Mouse (Mus musculus) liver, embryonic 14.5 days (tissue): Measurements from ENCODE around the gene Vmn1r95. TPM values are rescaled to one million over a fixed set of nuclear protein-coding genes. Genes with fewer than 3 reads are reported as not detected.
"Not testable (repeated sequence)": the region's sequence is repeated elsewhere in the genome, so short reads cannot be mapped to it uniquely, and the experiment has no call there.

Experiments
- ATAC-seq: fragments of 200-750 bp; cut with Nextera tagmentation; 2 replicates; pipeline ENCODE4 v1.8.0; 2017; ENCODE audit warnings: moderate number of reproducible peaks, mild to moderate bottlenecking, moderate library complexity; ENCODE audit not compliant: insufficient read depth
- DNase-seq, 3 experiments: peaks; one replicate each; pipeline ENCODE4 v3.0.0-alpha.2; 2012 to 2013; ENCODE audit warnings: low read depth in 3 of 3, low spot score in 3 of 3
- H3K27ac ChIP-seq: fragments of 300-500 bp; sonication (generic); 2 replicates; pipeline ENCODE4 v1.5.1; 2014; ENCODE audit warnings: moderate library complexity, mild to moderate bottlenecking, control low read depth, inconsistent platforms
- H3K27me3 ChIP-seq: fragments of 300-500 bp; sonication (generic); 2 replicates; pipeline ENCODE4 v1.6.1; 2014; ENCODE audit warnings: mild to moderate bottlenecking, low read length, moderate library complexity; ENCODE audit not compliant: control insufficient read depth, insufficient read depth
- H3K36me3 ChIP-seq: fragments of 300-500 bp; sonication (generic); replicated peaks from 2 replicates; pipeline ENCODE4 v1.6.1; 2014; ENCODE audit warnings: low read depth; ENCODE audit not compliant: control insufficient read depth, insufficient read depth
- H3K4me1 ChIP-seq, 2 experiments: fragments of 200-500 bp in 1 of 2; fragments of 300-500 bp in 1 of 2; sonication (generic) in 1 of 2; replicated peaks; 2 replicates each; pipeline ENCODE4 v1.6.1; 2012 to 2014; ENCODE audit warnings: antibody characterized with exemption in 1 of 2, inconsistent platforms in 1 of 2, low read length in 1 of 2; ENCODE audit not compliant: control insufficient read depth in 2 of 2, insufficient read depth in 2 of 2
- H3K4me2 ChIP-seq: fragments of 300-500 bp; sonication (generic); 2 replicates; pipeline ENCODE4 v1.6.1; 2014; ENCODE audit warnings: low read depth, mild to moderate bottlenecking, control low read depth, moderate library complexity
- H3K4me3 ChIP-seq, 2 experiments: fragments of 200-500 bp in 1 of 2; fragments of 300-500 bp in 1 of 2; sonication (generic) in 1 of 2; 2 replicates each; pipeline ENCODE4 v1.5.1; 2012 to 2014; ENCODE audit warnings: low read depth in 2 of 2, low read length in 2 of 2, mild to moderate bottlenecking in 2 of 2, control low read depth in 1 of 2, inconsistent platforms in 1 of 2, moderate library complexity in 1 of 2; ENCODE audit not compliant: insufficient read depth in 1 of 2
- H3K9ac ChIP-seq: fragments of 300-500 bp; sonication (generic); replicated peaks from 2 replicates; pipeline ENCODE4 v1.6.1; 2014; ENCODE audit warnings: mild to moderate bottlenecking, control low read depth, moderate library complexity
- H3K9me3 ChIP-seq: fragments of 300-500 bp; sonication (generic); 2 replicates; pipeline ENCODE4 v1.6.1; 2016; ENCODE audit warnings: low read length, mixed read lengths; ENCODE audit not compliant: control insufficient read depth
- WGBS: fragments of 180-500 bp; shearing (Covaris S2); extraction: QIAGEN DNeasy Blood & Tissue Kit; methylation state at CpG from one replicate; pipeline ENCODE4 v1.1.7; 2014; ENCODE audit not compliant: insufficient replicate concordance; 5-methylcytosine and 5-hydroxymethylcytosine counted together
- polyA plus RNA-seq, 2 experiments: library from polyadenylated mRNA; depleted of rRNA in 1 of 2; stranded (reverse) in 1 of 2; unstranded in 1 of 2; fragments of >200 nt; fragmentation: Nextera tagmentation in 1 of 2; extraction: Ambion mirVana in 1 of 2; gene quantifications; 2 replicates each; pipeline versions ENCODE4 v1.2.1 to v1.2.3; 2012 to 2014

Vmn1r95 gene
- polyA plus RNA-seq (2012; rRNA removed) (not detected in 2 replicates), polyA plus RNA-seq (2014; fragmentation: Nextera tagmentation; extraction: Ambion mirVana) (not detected in 2 replicates)

GRCm38 (mm10) chr7:20193410-20193809, at the start of gene Vmn1r95:
Gene Vmn1r95, plus strand, starts transcription at chr7:20193710.
- not testable (repeated sequence) for H3K27me3 ChIP-seq, H3K4me2 ChIP-seq, H3K9ac ChIP-seq, H3K36me3 ChIP-seq, DNase-seq, H3K9me3 ChIP-seq, ATAC-seq, H3K4me1 ChIP-seq, H3K27ac ChIP-seq, H3K4me3 ChIP-seq
- WGBS: no CpG with 5 or more reads among the region's 3 CpGs

GRCm38 (mm10) chr7:20168277-20168676, 25.2 kb upstream of the Vmn1r95 start, which contains the start of gene Vmn1r94:
Gene Vmn1r94, minus strand, starts transcription at chr7:20168377.
- no CpG with 5 or more reads among the region's 3 CpGs for WGBS
- not testable (repeated sequence) for H3K27ac ChIP-seq, ATAC-seq, H3K9ac ChIP-seq, DNase-seq, H3K27me3 ChIP-seq, H3K4me1 ChIP-seq, H3K9me3 ChIP-seq, H3K4me3 ChIP-seq, H3K4me2 ChIP-seq, H3K36me3 ChIP-seq

GRCm38 (mm10) chr7:20205507-20205906, 12.0 kb downstream of the Vmn1r95 start, which contains the start of gene Gm6164:
Gene Gm6164, minus strand, starts transcription at chr7:20205607.
- H3K4me2 ChIP-seq, H3K27ac ChIP-seq, H3K4me3 ChIP-seq, ATAC-seq, H3K4me1 ChIP-seq, H3K27me3 ChIP-seq, H3K36me3 ChIP-seq, H3K9ac ChIP-seq, H3K9me3 ChIP-seq, DNase-seq: not testable (repeated sequence)
- no CpG with 5 or more reads among the region's 2 CpGs for WGBS

GRCm38 (mm10) chr7:20233728-20234127, 40.2 kb downstream of the Vmn1r95 start, which contains the start of gene Gm4498:
Gene Gm4498, minus strand, starts transcription at chr7:20233828.
- not testable (repeated sequence) for H3K27ac ChIP-seq, DNase-seq, H3K4me2 ChIP-seq, H3K4me3 ChIP-seq, H3K4me1 ChIP-seq, H3K36me3 ChIP-seq, H3K9me3 ChIP-seq, H3K9ac ChIP-seq, ATAC-seq, H3K27me3 ChIP-seq
- no CpG with 5 or more reads among the region's 2 CpGs for WGBS

Other genes with a start within 250 kb of the Vmn1r95 start
- 0.15 and 0.24 TPM in 2 replicates for gene Igsf23, start 243.0 kb upstream of the Vmn1r95 start, polyA plus RNA-seq (2012; rRNA removed)
- 0.11 TPM in 1 of 2 replicates, not detected in the other for gene Igsf23, start 243.0 kb upstream of the Vmn1r95 start, polyA plus RNA-seq (2014; fragmentation: Nextera tagmentation; extraction: Ambion mirVana)
- not detected in 2 replicates for gene Ceacam20, start 228.3 kb upstream of the Vmn1r95 start, polyA plus RNA-seq (2012; rRNA removed)
- not detected in 2 replicates for gene Ceacam20, start 228.3 kb upstream of the Vmn1r95 start, polyA plus RNA-seq (2014; fragmentation: Nextera tagmentation; extraction: Ambion mirVana)
- gene Nlrp9b, start 202.2 kb upstream of the Vmn1r95 start, polyA plus RNA-seq (2012; rRNA removed): not detected in 2 replicates
- gene Nlrp9b, start 202.2 kb upstream of the Vmn1r95 start, polyA plus RNA-seq (2014; fragmentation: Nextera tagmentation; extraction: Ambion mirVana): not detected in 2 replicates
- not detected in 2 replicates for gene Vmn1r91, start 94.0 kb upstream of the Vmn1r95 start, polyA plus RNA-seq (2012; rRNA removed)
- not detected in 2 replicates for gene Vmn1r91, start 94.0 kb upstream of the Vmn1r95 start, polyA plus RNA-seq (2014; fragmentation: Nextera tagmentation; extraction: Ambion mirVana)
- gene Gm16442, start 71.1 kb upstream of the Vmn1r95 start, polyA plus RNA-seq (2012; rRNA removed): not detected in 2 replicates
- gene Gm16442, start 71.1 kb upstream of the Vmn1r95 start, polyA plus RNA-seq (2014; fragmentation: Nextera tagmentation; extraction: Ambion mirVana): not detected in 2 replicates
- gene Vmn1r93, start 54.6 kb upstream of the Vmn1r95 start, polyA plus RNA-seq (2012; rRNA removed): not detected in 2 replicates
- not detected in 2 replicates for gene Vmn1r93, start 54.6 kb upstream of the Vmn1r95 start, polyA plus RNA-seq (2014; fragmentation: Nextera tagmentation; extraction: Ambion mirVana)
- gene Vmn1r94, start 25.3 kb upstream of the Vmn1r95 start, polyA plus RNA-seq (2012; rRNA removed): not detected in 2 replicates
- gene Vmn1r94, start 25.3 kb upstream of the Vmn1r95 start, polyA plus RNA-seq (2014; fragmentation: Nextera tagmentation; extraction: Ambion mirVana): not detected in 2 replicates
- not detected in 2 replicates for gene Gm6164, start 11.9 kb downstream of the Vmn1r95 start, polyA plus RNA-seq (2012; rRNA removed)
- gene Gm6164, start 11.9 kb downstream of the Vmn1r95 start, polyA plus RNA-seq (2014; fragmentation: Nextera tagmentation; extraction: Ambion mirVana): not detected in 2 replicates
- not detected in 2 replicates for gene Gm4498, start 40.1 kb downstream of the Vmn1r95 start, polyA plus RNA-seq (2012; rRNA removed)
- gene Gm4498, start 40.1 kb downstream of the Vmn1r95 start, polyA plus RNA-seq (2014; fragmentation: Nextera tagmentation; extraction: Ambion mirVana): not detected in 2 replicates
- not detected in 2 replicates for gene Gm5890, start 69.1 kb downstream of the Vmn1r95 start, polyA plus RNA-seq (2012; rRNA removed)
- gene Gm5890, start 69.1 kb downstream of the Vmn1r95 start, polyA plus RNA-seq (2014; fragmentation: Nextera tagmentation; extraction: Ambion mirVana): not detected in 2 replicates
- gene Gm4133, start 140.4 kb downstream of the Vmn1r95 start, polyA plus RNA-seq (2012; rRNA removed): not detected in 2 replicates
- gene Gm4133, start 140.4 kb downstream of the Vmn1r95 start, polyA plus RNA-seq (2014; fragmentation: Nextera tagmentation; extraction: Ambion mirVana): not detected in 2 replicates
- gene Gm5728, start 181.7 kb downstream of the Vmn1r95 start, polyA plus RNA-seq (2012; rRNA removed): not detected in 2 replicates
- gene Gm5728, start 181.7 kb downstream of the Vmn1r95 start, polyA plus RNA-seq (2014; fragmentation: Nextera tagmentation; extraction: Ambion mirVana): not detected in 2 replicates
- not detected in 2 replicates for gene Vmn1r100, start 224.2 kb downstream of the Vmn1r95 start, polyA plus RNA-seq (2012; rRNA removed)
- gene Vmn1r100, start 224.2 kb downstream of the Vmn1r95 start, polyA plus RNA-seq (2014; fragmentation: Nextera tagmentation; extraction: Ambion mirVana): not detected in 2 replicates
- gene Vmn1r101, start 248.9 kb downstream of the Vmn1r95 start, polyA plus RNA-seq (2012; rRNA removed): not detected in 2 replicates
- gene Vmn1r101, start 248.9 kb downstream of the Vmn1r95 start, polyA plus RNA-seq (2014; fragmentation: Nextera tagmentation; extraction: Ambion mirVana): not detected in 2 replicates